Mouse (Mus musculus) brain, embryonic 14.5 days (tissue): Measurements from ENCODE around the gene Capn12. TPM values are rescaled to one million over a fixed set of nuclear protein-coding genes. Genes with fewer than 3 reads are reported as not detected.

Source experiments
- DNase-seq: peaks from one replicate; pipeline ENCODE4 v3.0.0-alpha.2; 2011; ENCODE audit warnings: low read depth
- CTCF ChIP-seq: fragments of 200-500 bp; IDR thresholded peaks from 2 replicates; pipeline ENCODE4 v1.5.1; 2012; ENCODE audit warnings: inconsistent platforms, mild to moderate bottlenecking, moderate library complexity, borderline replicate concordance; ENCODE audit not compliant: insufficient read depth, insufficient read length; ENCODE audit errors: extremely low read depth
- POLR2A ChIP-seq: fragments of 200-500 bp; IDR thresholded peaks from 2 replicates; pipeline ENCODE4 v1.6.1; 2012; ENCODE audit warnings: mild to moderate bottlenecking, inconsistent platforms, borderline replicate concordance; ENCODE audit not compliant: poor library complexity, insufficient read depth, insufficient read length, severe bottlenecking; ENCODE audit errors: extremely low read depth
- polyA plus RNA-seq: library from polyadenylated mRNA; depleted of rRNA; stranded (reverse); fragments of >200 nt; gene quantifications from 2 replicates; pipeline ENCODE4 v1.2.3, GENCODE M21; 2012; rRNA removed

Capn12 gene
- polyA plus RNA-seq, 1 experiment, result 0.08 TPM

DNA sequence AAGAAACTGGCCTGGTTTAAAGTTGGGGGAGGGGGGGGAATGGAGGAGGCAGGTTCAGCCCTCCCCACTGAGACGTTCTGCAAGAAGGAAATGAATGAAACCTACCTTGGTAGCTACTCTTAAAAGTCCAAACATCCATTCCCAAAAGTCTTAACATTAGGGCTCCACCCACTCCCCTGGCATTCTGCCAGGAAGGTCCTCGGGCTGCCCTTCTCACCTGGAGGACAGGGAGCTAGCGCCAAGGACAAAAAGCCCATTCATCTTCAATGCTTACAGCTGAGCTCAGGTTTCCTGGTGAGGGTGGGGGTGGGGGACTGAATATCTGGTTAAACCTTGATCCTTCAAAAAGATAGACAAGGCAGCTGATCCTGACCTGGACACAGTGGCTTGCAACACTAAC is 48.2 kb downstream of the Capn12 start:
- no peak for TF ChIP-seq CTCF
- TF ChIP-seq POLR2A, result no peak
- DNase-seq, result no peak

DNA sequence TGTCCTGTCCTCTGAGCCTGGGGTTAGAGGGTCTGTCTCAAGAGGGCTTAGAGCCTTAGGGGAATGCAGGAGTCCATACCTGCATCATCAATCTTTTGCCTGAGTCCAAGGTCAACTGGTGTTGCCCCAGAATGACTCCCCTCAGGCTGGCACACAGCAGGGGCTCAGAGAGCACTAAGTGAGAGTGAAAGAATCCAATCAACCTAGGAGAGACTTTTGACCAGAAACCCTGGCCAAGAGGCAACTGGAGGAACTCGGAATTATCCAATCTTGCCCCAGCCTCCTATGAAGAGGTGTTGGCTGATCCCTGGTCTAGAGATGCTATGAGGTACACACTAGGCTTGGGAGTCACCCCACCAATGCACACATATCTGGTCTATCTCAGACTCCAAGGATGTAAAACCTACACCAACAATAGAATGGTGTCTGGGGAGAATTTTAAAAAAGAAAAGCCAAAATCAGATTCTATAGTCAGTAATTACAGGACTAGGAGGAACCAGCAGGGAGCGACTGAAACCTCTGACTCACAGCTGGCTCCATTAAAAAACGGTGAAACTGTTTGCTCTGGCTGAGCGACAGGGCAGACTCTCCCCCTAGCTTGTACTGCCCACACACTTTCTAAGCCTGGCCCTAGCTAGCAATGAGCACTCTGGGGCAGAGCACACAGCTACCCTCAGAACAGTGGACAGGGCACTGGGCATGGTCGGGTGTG is 49.3 kb downstream of the Capn12 start:
- TF ChIP-seq CTCF, result no peak
- TF ChIP-seq POLR2A, result no peak
- no peak for DNase-seq

DNA sequence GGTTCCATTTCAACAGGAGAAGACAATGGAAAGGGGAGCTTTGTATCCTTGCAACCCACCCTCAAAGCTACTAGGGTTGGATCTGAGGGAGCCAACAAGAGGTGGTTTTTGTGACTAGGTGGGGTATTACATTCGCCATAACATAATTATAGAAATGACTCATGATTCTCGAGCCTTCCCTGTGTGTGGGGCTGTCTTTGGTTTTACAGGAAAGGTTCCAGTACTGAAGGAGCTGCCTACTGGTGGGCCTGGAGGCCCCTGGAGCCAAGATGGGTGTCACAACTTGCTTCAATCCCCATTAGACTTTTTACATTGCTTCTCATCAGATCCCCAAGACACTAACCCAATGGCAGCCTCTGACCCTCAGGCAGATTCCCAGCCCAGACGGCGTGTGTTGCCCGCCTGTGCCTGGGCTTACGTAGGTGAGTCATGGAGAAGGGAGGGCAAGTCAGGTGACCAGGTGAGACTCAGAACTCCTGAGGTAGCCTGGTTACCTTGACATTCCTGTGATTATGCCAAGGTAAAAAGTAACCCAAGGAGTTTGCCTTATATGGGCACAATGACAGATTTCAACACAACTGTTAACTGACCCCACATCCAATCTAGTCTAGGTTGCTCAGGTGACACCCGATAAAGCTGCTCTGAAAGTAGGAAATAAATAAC is 49.9 kb downstream of the Capn12 start:
- no peak for DNase-seq
- TF ChIP-seq POLR2A (no peak), CTCF (no peak)

DNA sequence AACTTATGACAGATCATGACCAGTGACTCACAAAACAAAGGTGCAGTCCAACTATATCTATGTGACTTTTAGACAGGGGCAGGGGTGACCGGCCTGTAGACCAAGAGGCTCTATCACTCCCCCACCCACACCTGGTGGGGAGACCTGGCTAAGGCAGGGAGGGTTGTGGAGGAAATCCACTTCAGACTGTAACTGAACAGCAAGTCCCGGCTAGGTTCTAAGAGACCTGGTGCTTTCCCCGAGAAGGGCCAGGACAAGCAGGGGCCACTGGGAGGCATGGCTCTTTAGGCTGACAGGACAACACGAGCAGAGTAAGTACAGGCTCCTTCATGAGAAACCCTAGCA is 50.4 kb downstream of the Capn12 start:
- no peak for TF ChIP-seq CTCF
- TF ChIP-seq POLR2A, result no peak
- DNase-seq, result no peak

DNA sequence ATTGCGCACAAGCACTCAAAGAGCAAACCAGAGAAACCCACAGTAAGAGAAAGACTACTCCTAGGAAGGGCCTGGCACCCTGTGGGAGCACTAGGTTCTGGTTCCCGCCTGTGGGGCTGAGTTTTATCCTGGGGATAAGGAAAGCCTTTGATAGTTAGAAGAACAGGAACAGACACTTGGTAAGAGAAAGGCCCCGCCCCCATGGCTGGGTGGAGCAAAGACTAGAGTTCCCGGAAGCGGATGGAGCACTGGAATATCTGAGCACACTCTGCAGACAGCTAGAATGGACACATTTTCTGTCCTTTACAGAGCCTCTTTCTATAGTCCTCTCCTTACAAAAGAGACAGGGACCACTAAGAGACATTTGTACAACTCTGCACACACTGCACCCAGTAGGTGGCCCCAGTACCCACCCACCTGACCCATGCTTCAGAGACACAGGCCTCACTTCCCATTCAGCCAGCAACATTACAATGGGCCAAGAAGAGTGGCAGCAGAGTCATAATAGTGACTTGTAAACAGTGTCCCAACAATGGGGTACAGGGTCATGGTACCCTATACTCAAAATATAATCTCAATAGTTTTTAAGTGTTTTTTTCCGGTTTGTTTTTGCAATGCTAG is 51.3 kb downstream of the Capn12 start:
- TF ChIP-seq CTCF, result no peak
- no peak for TF ChIP-seq POLR2A
- no peak for DNase-seq

DNA sequence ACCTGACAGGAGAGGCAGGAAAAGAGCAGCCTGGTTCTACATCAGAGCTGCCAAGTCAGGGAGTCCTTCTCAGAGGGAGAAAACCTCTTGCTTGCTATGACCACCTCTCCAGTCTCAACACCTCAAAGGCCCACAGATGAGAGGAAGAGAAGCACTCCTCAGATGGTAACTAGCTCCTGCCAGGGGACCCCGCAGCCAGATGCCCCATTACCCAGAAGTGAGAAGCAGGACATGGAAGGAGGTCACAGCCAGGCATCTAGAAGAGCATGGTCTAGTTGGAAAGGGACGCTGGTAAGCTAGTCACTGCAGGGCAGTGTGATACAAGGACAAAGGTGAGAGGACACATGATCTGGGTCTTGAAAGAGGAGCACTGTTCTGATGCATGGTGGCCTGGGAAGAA is 52.6 kb downstream of the Capn12 start:
- TF ChIP-seq POLR2A, result no peak
- no peak for TF ChIP-seq CTCF
- no peak for DNase-seq

DNA sequence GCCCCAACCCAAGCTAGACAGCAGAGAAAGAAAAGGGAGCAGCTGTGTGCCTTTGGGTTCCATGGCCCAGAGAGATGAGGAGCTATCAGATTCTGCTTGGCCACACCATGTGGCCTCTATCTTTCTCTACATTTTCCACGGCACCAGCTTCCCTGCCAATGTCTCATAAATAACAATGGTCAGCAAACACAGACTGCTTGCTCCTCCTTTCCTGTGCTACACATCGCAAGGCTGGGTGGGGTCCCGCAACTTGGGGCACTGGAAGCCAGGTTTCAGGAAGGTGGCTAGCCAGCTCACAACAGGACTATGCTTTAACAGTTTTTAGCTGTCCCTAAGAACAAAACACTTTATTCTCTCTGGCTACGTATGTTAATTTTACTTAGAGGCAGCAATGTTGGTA is 55.6 kb downstream of the Capn12 start:
- TF ChIP-seq POLR2A (no peak), CTCF (no peak)
- no peak for DNase-seq

DNA sequence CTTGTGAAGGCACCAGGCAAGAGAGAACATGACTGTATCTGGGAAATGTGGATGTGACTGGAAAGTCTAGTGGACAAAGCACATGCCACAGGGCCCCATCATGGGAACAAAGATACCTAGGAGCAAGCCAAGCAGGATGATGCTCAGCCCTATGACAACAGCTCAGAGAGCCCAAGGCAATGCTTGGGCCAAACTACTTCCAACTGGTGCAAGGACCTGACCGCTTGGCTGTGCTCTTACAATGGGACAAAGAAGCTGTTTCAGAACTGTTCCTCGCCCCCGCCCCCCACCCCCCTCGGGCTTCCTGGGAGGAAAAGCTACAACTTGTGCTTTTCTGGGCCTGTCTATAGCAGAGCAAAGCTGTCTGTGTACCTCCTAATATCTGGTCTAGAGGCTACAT is 57.4 kb downstream of the Capn12 start:
- no peak for TF ChIP-seq POLR2A
- no peak for TF ChIP-seq CTCF
- DNase-seq, result no peak

DNA sequence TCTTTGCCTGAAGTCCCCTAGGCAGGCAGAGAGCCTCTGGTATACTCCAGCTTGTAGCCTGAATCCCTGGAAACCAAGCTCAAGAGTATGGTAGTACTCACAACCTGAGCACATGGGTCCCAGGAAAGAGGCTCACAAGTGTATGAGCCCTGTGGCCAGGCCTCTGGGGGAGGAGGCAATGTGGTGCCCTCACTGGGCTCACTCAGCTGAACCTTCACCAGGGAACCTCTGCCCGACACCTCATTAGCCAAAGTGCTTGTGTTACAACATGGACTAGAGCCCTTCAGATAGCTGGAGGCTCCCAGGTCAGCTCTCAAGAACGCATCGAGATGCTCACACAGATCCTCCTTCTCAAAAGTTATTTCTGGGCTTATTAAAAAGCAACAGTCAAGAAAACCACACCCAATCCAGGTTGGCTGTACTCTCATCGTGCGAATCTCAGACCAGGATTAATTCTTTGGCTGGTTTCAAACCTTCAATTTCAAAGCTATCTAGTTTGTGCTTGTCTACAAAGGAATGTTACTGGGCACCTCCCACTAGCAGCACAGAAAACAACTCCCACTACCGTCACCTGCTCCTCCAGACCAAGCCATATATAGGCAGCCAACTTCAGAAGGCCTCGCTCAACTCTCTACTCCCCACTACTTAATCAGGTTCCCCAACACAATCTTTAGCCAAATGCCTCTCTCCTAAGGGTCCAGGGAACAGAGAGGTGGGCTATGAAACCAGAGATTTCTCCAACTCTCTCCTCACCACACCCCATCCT is 58.4 kb downstream of the Capn12 start:
- no peak for DNase-seq
- TF ChIP-seq POLR2A (no peak), CTCF (no peak)

DNA sequence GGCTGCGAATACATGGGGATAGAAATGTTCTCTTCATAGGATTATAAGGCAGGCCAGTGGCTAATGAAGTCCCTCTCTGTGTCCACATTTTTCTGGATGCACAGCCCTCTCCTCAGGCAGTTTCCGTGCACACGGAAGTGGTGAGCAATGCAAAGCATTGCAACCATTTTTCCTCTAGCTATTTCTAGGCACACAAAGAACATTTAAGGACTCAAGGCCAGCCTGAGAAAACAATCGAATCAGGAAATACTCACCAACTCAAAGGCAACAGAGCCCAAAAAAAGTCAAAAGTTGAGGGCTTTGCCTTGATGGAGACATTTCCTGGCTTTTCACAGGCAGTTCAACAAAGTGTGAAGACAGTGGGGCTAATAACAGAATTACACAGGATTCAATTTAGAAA is 59.9 kb downstream of the Capn12 start:
- DNase-seq, result no peak
- TF ChIP-seq CTCF, result no peak
- no peak for TF ChIP-seq POLR2A

DNA sequence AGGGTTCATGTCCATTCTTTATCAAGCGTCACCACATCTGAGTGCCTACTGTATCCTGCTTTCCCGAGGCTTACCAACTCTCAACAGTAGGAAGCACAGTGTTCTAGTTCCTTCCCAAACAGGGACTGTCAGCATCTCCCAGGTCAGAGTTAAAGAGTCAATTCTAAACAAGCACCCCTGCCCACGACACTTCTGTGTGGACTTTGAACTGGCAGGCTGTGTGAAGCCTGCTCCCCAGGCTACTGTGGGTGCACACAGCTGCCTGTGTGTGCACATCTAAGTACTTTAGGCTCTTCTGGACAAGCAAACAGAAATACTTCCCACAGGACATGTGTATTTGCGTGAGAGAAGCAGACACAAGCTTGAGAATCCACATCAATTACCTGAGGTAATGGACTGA is 60.3 kb downstream of the Capn12 start:
- no peak for TF ChIP-seq POLR2A
- no peak for TF ChIP-seq CTCF
- no peak for DNase-seq

Other genes with a start within 250 kb of the Capn12 start
- gene Fbxo27, start 188.6 kb upstream of the Capn12 start, polyA plus RNA-seq, result 18.0 and 22.0 TPM in 2 replicates
- gene Fbxo17, start 164.6 kb upstream of the Capn12 start, polyA plus RNA-seq, result 3.3 and 4.1 TPM in 2 replicates
- gene Mrps12, start 139.6 kb upstream of the Capn12 start, polyA plus RNA-seq, result 68.0 and 91.1 TPM in 2 replicates
- 22.5 and 27.4 TPM in 2 replicates for gene Sars2, start 139.4 kb upstream of the Capn12 start, polyA plus RNA-seq
- 0.33 TPM in 1 of 2 replicates, not detected in the other for gene Ccer2, start 125.2 kb upstream of the Capn12 start, polyA plus RNA-seq
- gene Sirt2, start 114.7 kb upstream of the Capn12 start, polyA plus RNA-seq, result 119 and 125 TPM in 2 replicates
- 32.7 and 34.7 TPM in 2 replicates for gene Nfkbib, start 113.9 kb upstream of the Capn12 start, polyA plus RNA-seq
- 0.90 and 1.1 TPM in 2 replicates for gene Rinl, start 92.5 kb upstream of the Capn12 start, polyA plus RNA-seq
- 444 and 451 TPM in 2 replicates for gene Hnrnpl, start 72.9 kb upstream of the Capn12 start, polyA plus RNA-seq
- 77.8 and 100 TPM in 2 replicates for gene Ech1, start 56.2 kb upstream of the Capn12 start, polyA plus RNA-seq
- 6.0 and 7.0 TPM in 2 replicates for gene Lgals4, start 47.6 kb upstream of the Capn12 start, polyA plus RNA-seq
- 30.7 and 31.2 TPM in 2 replicates for gene Lgals7, start 17.6 kb upstream of the Capn12 start, polyA plus RNA-seq
- gene Actn4, start 80.9 kb downstream of the Capn12 start, polyA plus RNA-seq, result 134 and 173 TPM in 2 replicates
- 411 and 463 TPM in 2 replicates for gene Eif3k, start 100.4 kb downstream of the Capn12 start, polyA plus RNA-seq
- gene Map4k1, start 100.6 kb downstream of the Capn12 start, polyA plus RNA-seq, result 7.8 and 8.2 TPM in 2 replicates
- gene Ryr1, start 243.8 kb downstream of the Capn12 start, polyA plus RNA-seq, result 6.3 and 9.1 TPM in 2 replicates